Mouse (Mus musculus): ENCODE data around the gene Atf2.

The Atf2 gene

GRCm38 (mm10) chr2:73893473-73894270 is 1.2 kb upstream of the Atf2 start:
- in situ Hi-C loops (cut with MboI; ENCODE audit: low pct_unique_long_range_greater_than_20kb in 1 of 2, low sequenced_read_pairs in 2 of 2, unreplicated experiment in 1 of 2), result no loop called here

- in situ Hi-C loops (cut with MboI; ENCODE audit: low pct_unique_long_range_greater_than_20kb in 1 of 2, low sequenced_read_pairs in 2 of 2, unreplicated experiment in 1 of 2), result no loop called here
Measured at GRCm38 (mm10) chr2:73891701-73892463, 557 bp downstream of the Atf2 start.

- in situ Hi-C loops (cut with MboI; ENCODE audit: low pct_unique_long_range_greater_than_20kb in 1 of 2, low sequenced_read_pairs in 2 of 2, unreplicated experiment in 1 of 2), result no loop called here
Measured at GRCm38 (mm10) chr2:73885997-73886396, 6.4 kb downstream of the Atf2 start.

- in situ Hi-C loops (cut with MboI; ENCODE audit: low pct_unique_long_range_greater_than_20kb in 1 of 2, low sequenced_read_pairs in 2 of 2, unreplicated experiment in 1 of 2), result no loop called here
Measured at GRCm38 (mm10) chr2:73877891-73878290, 14.5 kb downstream of the Atf2 start.

DNA sequence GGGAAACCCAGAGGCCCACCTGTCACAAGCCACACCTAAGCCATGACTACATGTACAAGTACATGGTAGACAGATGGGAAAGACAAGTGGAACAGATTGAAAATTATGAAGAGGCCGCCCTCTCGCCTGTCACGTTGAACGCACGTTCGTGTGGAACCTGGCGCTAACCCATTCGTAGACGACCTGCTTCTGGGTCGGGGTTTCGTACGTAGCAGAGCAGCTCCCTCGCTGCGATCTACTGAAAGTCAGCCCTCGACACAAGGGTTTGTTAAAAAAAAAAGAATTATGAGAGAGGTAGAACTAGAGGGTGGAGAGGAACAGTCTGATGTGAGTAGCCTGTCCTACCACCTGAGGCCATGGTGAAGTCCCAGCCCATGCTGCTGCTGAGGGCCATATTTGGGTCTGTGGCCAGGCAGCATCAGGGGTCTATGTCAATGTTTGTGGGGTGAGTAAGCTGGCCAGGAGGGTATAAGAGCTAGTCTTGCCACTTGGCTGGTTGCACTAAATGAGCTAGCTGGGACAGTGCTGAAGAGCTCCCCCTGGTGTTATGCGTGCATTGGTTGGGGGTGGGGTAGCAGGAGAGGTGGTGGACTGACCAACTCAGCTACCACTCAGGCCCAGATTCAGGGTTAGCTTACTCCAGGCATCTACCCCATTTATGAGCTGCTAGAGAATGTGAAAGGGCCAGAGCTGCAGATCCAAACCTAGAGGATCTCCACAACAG is 24.5 kb downstream of the Atf2 start:
- in situ Hi-C loops (cut with MboI; ENCODE audit: low pct_unique_long_range_greater_than_20kb in 1 of 2, low sequenced_read_pairs in 2 of 2, unreplicated experiment in 1 of 2), result no loop called here

DNA sequence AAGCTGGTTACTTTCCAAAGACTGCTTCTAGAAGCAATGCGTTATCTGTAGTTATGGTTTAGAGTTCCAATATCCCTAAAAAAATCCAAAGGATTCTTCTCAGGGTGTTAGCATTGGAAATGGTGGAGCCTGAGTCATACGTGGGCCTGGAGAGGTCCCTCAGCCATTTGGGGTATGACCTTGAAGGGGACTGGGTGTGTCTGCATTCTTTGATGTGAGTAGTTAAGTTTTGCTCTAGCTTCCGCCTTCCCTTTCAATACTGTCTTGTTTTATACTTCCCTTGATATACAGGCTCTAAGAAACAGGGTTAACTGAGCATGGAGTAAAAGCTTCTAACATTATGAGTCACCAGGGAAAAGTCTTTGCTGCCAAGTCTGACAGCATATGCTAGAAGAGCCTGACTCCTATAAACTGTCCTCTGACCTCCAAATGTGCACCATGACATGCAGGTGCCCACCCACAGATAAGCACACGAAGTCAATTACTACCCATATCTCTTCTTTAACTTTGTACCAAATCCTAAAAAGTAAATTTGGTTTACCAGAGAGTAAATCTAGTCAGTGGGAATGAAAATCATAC is 32.3 kb downstream of the Atf2 start:
- in situ Hi-C loops (cut with MboI; ENCODE audit: low pct_unique_long_range_greater_than_20kb in 1 of 2, low sequenced_read_pairs in 2 of 2, unreplicated experiment in 1 of 2), result no loop called here

DNA sequence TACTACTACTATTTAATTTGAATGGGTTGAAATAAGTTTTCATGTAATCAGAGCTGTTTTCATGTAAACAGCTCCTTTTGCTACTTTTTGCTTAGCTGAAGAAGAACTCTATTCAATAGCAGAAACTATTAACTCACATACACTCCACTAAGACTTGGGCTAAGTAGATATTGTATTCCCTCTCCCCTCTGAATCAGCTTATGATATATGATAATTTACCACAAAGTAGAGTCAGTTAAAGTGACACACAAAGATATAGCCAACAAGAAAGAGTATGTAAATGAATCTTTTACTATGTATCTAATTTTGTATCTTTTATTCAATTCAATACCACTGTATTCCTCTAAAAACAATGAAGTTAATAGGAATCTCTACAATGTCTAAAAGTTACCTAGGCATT is 35.1 kb downstream of the Atf2 start:
- in situ Hi-C loops (cut with MboI; ENCODE audit: low pct_unique_long_range_greater_than_20kb in 1 of 2, low sequenced_read_pairs in 2 of 2, unreplicated experiment in 1 of 2), result no loop called here

- in situ Hi-C loops (cut with MboI; ENCODE audit: low pct_unique_long_range_greater_than_20kb in 1 of 2, low sequenced_read_pairs in 2 of 2, unreplicated experiment in 1 of 2), result no loop called here
Measured at GRCm38 (mm10) chr2:73856246-73856645, 36.2 kb downstream of the Atf2 start.

DNA sequence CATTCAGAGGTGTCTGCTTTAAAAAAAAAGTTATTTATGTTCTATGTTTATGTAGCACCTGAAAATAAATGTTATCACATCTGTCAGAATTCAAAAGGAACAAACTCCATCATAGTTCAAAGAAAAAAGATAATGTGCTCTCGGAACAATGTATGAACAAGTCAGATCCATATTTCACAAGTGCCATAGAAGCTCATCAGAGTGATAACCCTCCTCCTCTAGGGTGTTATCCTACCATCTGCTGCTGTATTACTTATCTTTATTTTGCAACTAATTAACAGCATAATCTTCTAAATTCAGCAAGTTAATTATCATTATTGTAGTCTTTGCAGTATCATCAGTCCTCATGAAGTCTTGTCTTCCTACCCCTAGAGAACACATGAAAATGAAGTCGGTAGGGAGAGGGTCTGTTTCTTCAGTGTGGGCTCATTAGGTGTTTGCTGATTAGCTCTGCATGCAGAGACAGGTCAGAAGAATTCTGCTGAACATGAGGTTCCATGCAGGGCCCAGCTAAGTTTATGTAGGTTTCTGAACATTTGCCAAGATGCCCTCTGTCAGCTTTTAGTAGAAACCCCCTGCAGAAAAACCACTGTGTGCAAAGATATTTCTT is 57.9 kb downstream of the Atf2 start:
- in situ Hi-C loops (cut with MboI; ENCODE audit: low pct_unique_long_range_greater_than_20kb in 1 of 2, low sequenced_read_pairs in 2 of 2, unreplicated experiment in 1 of 2), result no loop called here

DNA sequence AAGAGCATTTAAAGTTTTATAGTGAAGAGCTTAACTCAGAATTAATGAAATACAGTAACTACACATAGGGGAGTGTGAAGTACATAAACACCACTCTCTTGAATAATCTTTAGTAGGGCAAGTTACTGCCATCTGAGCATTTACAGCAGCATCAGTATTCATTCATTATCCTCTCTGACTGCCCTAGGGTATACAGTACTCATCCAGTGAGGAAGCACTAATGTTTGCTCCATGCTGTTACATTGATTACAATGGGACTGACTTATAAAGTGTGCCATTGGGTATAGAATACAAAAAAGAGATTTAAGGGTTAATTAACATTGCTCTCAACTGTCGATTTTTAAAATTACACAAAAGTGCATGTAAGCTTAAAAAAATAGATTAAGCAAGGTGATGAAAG is 59.2 kb downstream of the Atf2 start:
- in situ Hi-C loops (cut with MboI; ENCODE audit: low pct_unique_long_range_greater_than_20kb in 1 of 2, low sequenced_read_pairs in 2 of 2, unreplicated experiment in 1 of 2), result no loop called here

DNA sequence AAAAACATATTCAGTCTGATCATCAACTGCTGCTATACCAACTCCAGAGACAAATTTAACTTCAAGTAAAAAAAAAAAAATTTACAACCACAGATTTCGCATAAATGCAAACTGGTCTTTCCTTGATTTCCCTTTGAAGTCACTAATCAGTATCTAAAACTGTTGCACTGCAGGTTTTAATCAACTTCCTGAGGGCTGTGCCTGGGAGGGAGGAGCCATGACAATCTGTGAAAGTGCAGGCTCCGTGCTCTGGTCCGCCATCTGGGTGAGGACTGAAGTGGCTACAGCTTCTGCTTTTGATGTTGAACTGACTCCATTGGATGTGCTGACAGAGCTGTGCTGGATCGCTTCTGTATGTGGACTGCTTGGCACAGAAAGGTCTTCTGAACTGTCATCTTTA is 73.7 kb downstream of the Atf2 start:
- in situ Hi-C loops (cut with MboI; ENCODE audit: low pct_unique_long_range_greater_than_20kb in 1 of 2, low sequenced_read_pairs in 2 of 2, unreplicated experiment in 1 of 2), result loop anchor here in 1 of 2 experiments (25.0 kb wide), 1 partner anchor 231 kb away; the partner anchor contains the start of gene Chrna1

DNA sequence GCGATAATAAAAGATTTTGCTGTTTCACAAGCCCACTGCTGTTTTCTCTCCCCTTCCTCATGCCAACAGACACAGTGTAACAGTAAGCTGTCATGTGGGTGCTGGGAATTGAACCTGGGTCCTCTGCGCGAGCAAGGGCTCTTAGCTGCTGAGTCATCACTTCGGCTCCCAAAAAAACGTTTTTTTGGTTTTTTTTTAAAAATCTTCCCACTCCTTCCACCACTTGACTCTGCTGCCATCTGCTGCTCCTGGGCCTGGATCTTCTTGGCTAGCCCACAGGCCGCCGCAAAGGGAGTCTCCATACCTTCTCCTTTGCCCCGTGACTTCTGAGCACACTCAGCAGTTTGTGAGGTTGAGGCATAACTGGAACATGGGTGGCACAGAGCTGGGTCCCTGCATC is 84.8 kb downstream of the Atf2 start:
- in situ Hi-C loops (cut with MboI; ENCODE audit: low pct_unique_long_range_greater_than_20kb in 1 of 2, low sequenced_read_pairs in 2 of 2, unreplicated experiment in 1 of 2), result loop anchor here (10.0 to 25.0 kb wide), 2 partner anchors 220 to 243 kb away; partner anchors contain the start of gene Chrna1 (in 1 of the 2)

GRCm38 (mm10) chr2:73800127-73800526 is 92.3 kb downstream of the Atf2 start:
- in situ Hi-C loops (cut with MboI; ENCODE audit: low pct_unique_long_range_greater_than_20kb in 1 of 2, low sequenced_read_pairs in 2 of 2, unreplicated experiment in 1 of 2), result loop anchor here (10.0 to 25.0 kb wide), 2 partner anchors 213 to 235 kb away; partner anchors contain the start of gene Chrna1 (in 1 of the 2)

- in situ Hi-C loops (cut with MboI; ENCODE audit: low pct_unique_long_range_greater_than_20kb in 1 of 2, low sequenced_read_pairs in 2 of 2, unreplicated experiment in 1 of 2), result no loop called here
Measured at GRCm38 (mm10) chr2:73798786-73799185, 93.7 kb downstream of the Atf2 start.

DNA sequence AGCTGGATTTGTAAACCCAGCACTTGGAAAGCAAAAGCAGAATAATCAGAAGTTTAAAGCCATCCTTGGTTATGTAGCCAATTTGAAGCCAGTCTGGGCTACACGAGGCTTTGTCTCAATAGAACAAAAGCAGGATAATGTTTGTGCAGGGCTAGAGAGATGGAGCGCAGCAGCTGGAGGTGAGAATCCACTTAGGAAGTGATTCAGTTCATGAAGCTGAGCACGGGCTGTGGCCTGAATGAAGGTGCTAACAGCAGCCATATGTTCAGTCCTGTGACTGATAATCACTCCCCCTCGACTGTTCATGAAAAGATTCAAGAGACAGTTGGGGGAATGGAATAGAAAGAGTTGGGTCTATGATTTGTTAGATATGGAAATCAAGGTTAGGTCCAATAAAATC is 94.3 kb downstream of the Atf2 start:
- in situ Hi-C loops (cut with MboI; ENCODE audit: low pct_unique_long_range_greater_than_20kb in 1 of 2, low sequenced_read_pairs in 2 of 2, unreplicated experiment in 1 of 2), result no loop called here

DNA sequence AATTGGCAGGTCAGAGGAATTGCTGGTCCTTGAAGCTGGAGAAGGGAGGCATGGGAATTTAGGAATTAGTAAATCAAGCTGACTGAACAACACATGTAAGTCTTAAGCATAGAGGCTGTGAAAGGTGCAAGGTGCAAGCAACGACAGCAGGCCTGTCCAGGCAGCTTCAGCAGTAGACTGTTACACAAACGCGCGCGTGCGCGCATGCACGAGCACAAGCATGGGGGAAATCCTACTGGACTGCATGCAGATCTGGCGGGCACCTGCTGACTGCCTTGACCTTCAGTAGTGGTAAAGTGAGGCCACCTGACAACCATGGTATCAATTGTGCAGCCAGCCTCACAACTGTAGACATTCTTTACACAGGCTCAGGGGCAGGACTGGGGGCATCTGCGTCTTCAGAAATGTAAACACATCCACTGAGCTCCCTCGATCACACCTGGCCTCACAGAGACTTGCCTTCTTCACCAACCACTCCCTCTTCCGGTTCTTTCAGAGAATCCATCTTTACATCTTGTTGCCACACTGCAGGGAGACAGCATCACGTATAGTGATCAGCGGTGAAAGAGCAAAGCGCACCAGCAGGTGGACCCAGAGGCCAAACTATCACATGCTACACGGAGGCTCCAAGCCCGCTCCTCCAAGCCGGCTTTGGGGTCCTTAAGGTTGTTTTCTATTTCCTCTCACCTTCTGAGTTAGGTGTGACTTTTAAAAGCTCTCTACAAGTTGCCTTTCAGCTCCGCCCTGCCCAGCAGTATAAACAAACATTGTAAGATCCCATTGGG is 100.4 kb downstream of the Atf2 start:
- in situ Hi-C loops (cut with MboI; ENCODE audit: low pct_unique_long_range_greater_than_20kb in 1 of 2, low sequenced_read_pairs in 2 of 2, unreplicated experiment in 1 of 2), result no loop called here

GRCm38 (mm10) chr2:73790332-73790731 is 102.1 kb downstream of the Atf2 start:
- in situ Hi-C loops (cut with MboI; ENCODE audit: low pct_unique_long_range_greater_than_20kb in 1 of 2, low sequenced_read_pairs in 2 of 2, unreplicated experiment in 1 of 2), result no loop called here

GRCm38 (mm10) chr2:73788395-73788794 is 104.0 kb downstream of the Atf2 start:
- in situ Hi-C loops (cut with MboI; ENCODE audit: low pct_unique_long_range_greater_than_20kb in 1 of 2, low sequenced_read_pairs in 2 of 2, unreplicated experiment in 1 of 2), result no loop called here

Measured in mouse embryonic stem cell (cell line).